Mouse (Mus musculus) ovary, postnatal 14 days (tissue): ENCODE data around the gene Emp3.
"Not testable (repeated sequence)": the region's sequence is repeated elsewhere in the genome, so short reads cannot be mapped to it uniquely, and the experiment has no call there.

ENCODE experiments used
- DNase-seq: peaks from one replicate; pipeline ENCODE4 v3.0.0; 2022; ENCODE audit warnings: low spot score

Gene Emp3

GRCm38 (mm10) chr7:45916056-45917003 lies 4.9 kb downstream of the Emp3 start:
- peak; percentile 73 for DNase-seq

GRCm38 (mm10) chr7:45915011-45915410 lies 6.2 kb downstream of the Emp3 start:
- no peak for DNase-seq

GRCm38 (mm10) chr7:45914067-45914466 lies 7.1 kb downstream of the Emp3 start:
- no peak for DNase-seq

GRCm38 (mm10) chr7:45909145-45909544 lies 12.1 kb downstream of the Emp3 start:
- no peak for DNase-seq

DNA sequence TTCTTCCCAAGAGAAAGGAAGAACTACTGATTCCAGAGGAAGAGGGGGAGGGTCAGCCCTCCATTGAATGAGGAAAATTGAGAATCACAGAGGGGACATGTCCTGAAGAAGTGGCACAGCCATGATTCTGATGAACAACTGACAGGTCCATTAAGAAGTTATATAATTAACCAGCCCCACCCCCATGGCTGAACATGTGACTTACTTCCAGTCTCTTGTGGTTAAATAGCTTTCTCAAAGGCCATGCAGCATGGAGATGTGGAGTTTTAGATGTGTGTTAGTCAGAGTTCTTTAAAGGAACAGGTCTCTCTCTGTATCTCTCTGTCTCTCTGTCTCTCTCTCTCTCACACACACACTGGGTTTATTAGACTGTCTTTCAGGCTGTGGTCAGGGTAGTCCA lies 12.8 kb downstream of the Emp3 start:
- DNase-seq, result no peak

GRCm38 (mm10) chr7:45906622-45907021 lies 14.6 kb downstream of the Emp3 start:
- DNase-seq, result no peak

GRCm38 (mm10) chr7:45902481-45903002 lies 18.7 kb downstream of the Emp3 start:
- DNase-seq, result no peak

GRCm38 (mm10) chr7:45901562-45901961 lies 19.6 kb downstream of the Emp3 start:
- DNase-seq, result no peak

- not testable (repeated sequence) for DNase-seq
These were observed 23.1 kb downstream of the Emp3 start for GRCm38 (mm10) chr7:45898125-45898524.

DNA sequence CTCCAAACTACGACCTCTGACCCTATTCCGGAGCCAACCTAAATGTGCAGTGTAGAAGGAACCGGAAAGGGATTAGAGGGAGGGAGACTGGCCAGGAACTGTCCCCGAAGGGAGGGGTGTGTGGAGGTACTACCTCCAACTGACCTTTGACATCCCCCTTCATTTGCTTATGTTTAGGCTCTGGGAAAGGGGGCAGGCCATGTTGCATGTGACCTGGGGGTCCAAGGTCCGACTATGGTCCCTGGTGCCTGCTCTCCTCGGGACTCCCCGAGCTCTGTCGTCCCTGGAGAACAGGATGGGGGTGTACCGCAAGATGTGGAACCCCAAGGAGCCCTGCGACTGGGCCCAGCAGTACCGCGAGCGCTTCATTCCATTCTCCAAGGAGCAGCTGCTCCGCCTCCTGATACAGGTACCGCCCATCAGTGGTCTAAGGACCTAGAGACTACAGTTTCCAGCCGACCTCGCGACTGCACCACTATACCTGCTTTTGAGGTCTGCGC lies 23.9 kb downstream of the Emp3 start:
- peak; percentile 51 for DNase-seq

DNA sequence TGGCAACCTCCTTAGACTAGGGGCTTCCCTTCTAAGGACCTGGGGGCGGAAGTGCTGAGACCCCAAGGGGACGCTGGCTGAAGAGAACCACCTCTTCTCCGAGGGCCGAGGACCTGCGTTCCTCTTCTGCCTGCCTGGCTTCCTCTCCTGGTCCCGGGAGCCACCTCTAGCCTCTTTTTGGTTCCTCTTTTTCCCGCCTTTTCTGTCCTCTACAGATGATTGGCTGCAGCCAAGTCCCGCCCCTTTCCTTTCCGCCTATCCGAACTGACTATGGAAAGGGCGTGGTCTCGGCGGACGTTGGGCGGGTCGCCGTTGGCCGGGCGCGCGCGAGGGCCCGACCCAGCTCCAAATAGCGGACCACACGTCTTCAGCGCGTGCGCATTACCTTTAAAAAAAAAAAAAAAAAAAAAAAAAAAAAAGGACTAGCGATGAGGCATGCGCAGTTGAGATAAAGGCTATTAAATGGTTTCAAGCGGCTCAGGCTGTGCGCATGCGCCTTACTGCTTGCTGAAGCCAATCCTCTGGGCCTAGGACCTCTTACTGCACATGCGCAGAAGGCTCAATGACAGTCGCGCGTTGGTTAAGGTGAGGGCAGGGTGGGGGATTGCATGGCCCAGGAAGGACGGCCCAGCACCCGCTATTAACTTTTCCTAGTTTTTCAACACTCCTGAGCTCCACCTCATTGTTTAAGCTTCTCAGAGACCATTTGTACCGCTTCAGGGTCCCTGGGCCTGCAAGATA lies 24.5 kb downstream of the Emp3 start, which contains the start of the genes Syngr4 and Tmem143:
Gene Syngr4, minus strand, starts transcription at position 198 of the 741 bp plus-strand sequence.
Gene Tmem143, plus strand, starts transcription at position 425 of the 741 bp plus-strand sequence.
- peak; percentile 91 for DNase-seq

- no peak for DNase-seq
These were observed 25.2 kb downstream of the Emp3 start for GRCm38 (mm10) chr7:45895931-45896516.

- DNase-seq, result no peak
These were observed 28.6 kb downstream of the Emp3 start for GRCm38 (mm10) chr7:45892651-45893050.

GRCm38 (mm10) chr7:45887246-45887645 lies 34.0 kb downstream of the Emp3 start:
- DNase-seq, result no peak

DNA sequence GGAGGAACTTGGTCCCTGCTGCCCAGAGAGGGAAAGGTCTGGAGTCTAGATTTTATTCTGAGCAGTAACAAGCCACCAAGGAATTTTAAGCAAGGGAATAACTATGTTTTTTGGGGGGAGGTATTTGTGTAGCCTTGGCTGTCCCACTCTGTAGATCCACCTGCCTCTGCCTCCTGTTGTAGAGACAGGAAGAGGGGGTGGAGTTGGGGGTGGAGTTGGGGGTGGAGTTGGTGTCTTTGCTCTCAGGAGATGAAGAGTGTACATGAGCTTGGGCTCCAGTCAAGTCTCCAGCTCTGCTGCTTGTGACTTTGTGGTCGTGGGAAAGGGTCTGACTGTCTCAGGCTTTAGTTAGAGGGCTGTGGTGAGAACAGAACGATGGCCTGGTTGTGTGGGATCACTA lies 40.2 kb downstream of the Emp3 start:
- DNase-seq, result no peak

DNA sequence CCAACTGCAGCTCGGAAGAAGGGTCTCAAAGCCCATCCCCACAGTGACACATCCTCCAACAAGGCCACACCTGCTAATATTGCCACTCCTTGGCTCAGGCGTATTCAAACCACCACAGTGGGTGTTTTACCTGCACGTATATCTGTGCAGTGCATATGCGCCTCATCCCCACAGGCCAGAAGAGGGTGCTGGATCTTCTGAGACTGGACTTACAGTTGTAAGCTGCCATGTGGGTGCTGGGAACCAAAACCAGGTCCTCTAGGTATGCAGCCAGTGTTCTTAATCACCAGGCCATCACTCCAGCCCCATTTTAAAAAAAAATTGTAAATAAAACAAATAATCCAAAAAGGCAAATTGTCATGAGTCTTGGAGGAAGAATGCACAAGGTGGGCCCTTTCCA lies 40.7 kb downstream of the Emp3 start:
- DNase-seq, result no peak

GRCm38 (mm10) chr7:45878278-45878677 lies 42.9 kb downstream of the Emp3 start, which contains the start of gene Grin2d:
TSS of gene Grin2d (minus strand) at chr7:45878378.
- DNase-seq, result not testable (repeated sequence)

- DNase-seq, result no peak
These were observed 44.3 kb downstream of the Emp3 start for GRCm38 (mm10) chr7:45876895-45877294.

GRCm38 (mm10) chr7:45873061-45873947 lies 47.9 kb downstream of the Emp3 start:
- peak; percentile 48 for DNase-seq

DNA sequence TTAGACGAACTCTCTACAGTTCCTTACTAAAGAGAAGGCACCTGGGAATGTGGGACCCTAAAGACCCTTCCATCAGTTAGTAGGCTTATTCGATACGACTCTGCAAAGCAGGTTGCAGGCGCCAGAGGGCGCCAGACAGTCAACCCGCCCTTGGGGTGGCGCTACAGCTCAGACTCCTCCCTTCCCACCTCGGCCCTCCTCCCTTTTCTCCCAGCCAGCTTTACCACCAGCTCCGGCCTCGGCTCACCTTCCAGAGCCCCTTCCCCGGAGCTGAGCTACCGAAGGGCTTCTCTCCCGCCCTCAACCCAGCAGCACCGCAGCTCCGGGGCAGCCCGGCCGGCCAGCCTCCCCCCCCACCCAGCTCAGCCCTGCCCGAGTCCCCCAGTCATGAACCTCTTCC lies 48.6 kb downstream of the Emp3 start, which contains the start of gene Kdelr1:
Gene Kdelr1, plus strand, starts transcription at position 149 of the 400 bp plus-strand sequence.
- DNase-seq, result peak; percentile 88
